Mouse (Mus musculus): ENCODE measurements around the gene Ano8.

DNA sequence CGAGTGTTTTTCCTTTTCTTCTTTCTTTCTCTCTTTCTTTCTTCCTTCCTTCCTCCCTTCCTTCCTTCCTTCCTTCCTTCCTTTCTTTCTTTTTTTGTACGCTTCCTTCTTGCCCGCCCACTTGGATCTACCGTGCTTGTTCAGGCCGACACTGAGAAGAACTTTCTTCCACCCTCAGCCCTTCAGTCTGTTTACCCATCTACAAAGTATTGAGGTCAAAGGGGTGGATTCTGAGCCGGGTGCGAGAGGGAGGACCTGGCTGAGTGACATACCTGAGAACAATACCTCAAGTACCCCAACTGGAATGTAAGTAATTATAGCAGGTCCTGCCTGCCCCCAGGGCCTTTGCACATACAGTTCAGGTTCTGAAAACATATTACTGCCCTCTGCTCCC, 370 bp upstream of the Ano8 start:
- TF ChIP-seq EP300 (IDR thresholded peaks at IDR 0.05) (no peak), CTCF (IDR thresholded peaks at IDR 0.05) (no peak)

Data from lung, postnatal 0 days (tissue).